Mouse (Mus musculus) kidney, postnatal 0 days (tissue): ENCODE results near the gene Lcn3. TPM values are rescaled to one million over a fixed set of nuclear protein-coding genes. Genes with fewer than 3 reads are reported as not detected.

Source experiments
- ATAC-seq: fragments of 200-750 bp; cut with Nextera tagmentation; replicated peaks from 2 replicates; pipeline ENCODE4 v1.8.0; 2017; ENCODE audit warnings: low read depth, moderate number of reproducible peaks, moderate TSS enrichment, moderate library complexity; ENCODE audit not compliant: low FRiP score
- DNase-seq: peaks from one replicate; pipeline ENCODE4 v3.0.0-alpha.2; 2016; ENCODE audit warnings: low spot score
- H3K27ac ChIP-seq: fragments of 300-500 bp; sonication (generic); 2 replicates; pipeline ENCODE4 v1.5.1; 2014; ENCODE audit warnings: mild to moderate bottlenecking
- H3K27me3 ChIP-seq: fragments of 300-500 bp; sonication (generic); 2 replicates; pipeline ENCODE4 v1.6.1; 2014; ENCODE audit warnings: low read length, mixed read lengths; ENCODE audit not compliant: insufficient read depth
- H3K36me3 ChIP-seq: fragments of 300-500 bp; sonication (generic); 2 replicates; pipeline ENCODE4 v1.6.1; 2014; ENCODE audit warnings: low read length, mixed read lengths; ENCODE audit not compliant: insufficient read depth
- H3K4me1 ChIP-seq: fragments of 300-500 bp; sonication (generic); replicated peaks from 2 replicates; pipeline ENCODE4 v1.6.1; 2014; ENCODE audit warnings: antibody characterized with exemption, low read length, mixed read lengths; ENCODE audit not compliant: insufficient read depth
- H3K4me2 ChIP-seq: fragments of 300-500 bp; sonication (generic); 2 replicates; pipeline ENCODE4 v1.6.1; 2014; ENCODE audit warnings: mild to moderate bottlenecking, low read length, moderate library complexity, mixed read lengths
- H3K4me3 ChIP-seq: fragments of 300-500 bp; sonication (generic); replicated peaks from 2 replicates; pipeline ENCODE4 v1.5.1; 2014; ENCODE audit warnings: low read depth, low read length
- H3K9ac ChIP-seq: fragments of 300-500 bp; sonication (generic); 2 replicates; pipeline ENCODE4 v1.6.1; 2014; ENCODE audit warnings: low read depth, low read length
- H3K9me3 ChIP-seq: fragments of 300-500 bp; sonication (generic); replicated peaks from 2 replicates; pipeline ENCODE4 v1.6.1; 2016; ENCODE audit warnings: low read length, inconsistent platforms, mixed read lengths
- CTCF ChIP-seq: IDR thresholded peaks from 2 replicates; pipeline ENCODE4 v1.5.1; 2016; ENCODE audit warnings: antibody characterized with exemption, low read depth, mild to moderate bottlenecking, moderate library complexity
- WGBS: fragments of 180-500 bp; shearing (Covaris S2); extraction: QIAGEN DNeasy Blood & Tissue Kit; methylation state at CpG from one replicate; pipeline ENCODE4 v1.1.7; 2014; 5-methylcytosine and 5-hydroxymethylcytosine counted together
- polyA plus RNA-seq: library from polyadenylated mRNA; unstranded; fragments of >200 nt; fragmentation: Nextera tagmentation; extraction: Ambion mirVana; gene quantifications from 2 replicates; pipeline ENCODE4 v1.2.1, GENCODE M21; 2015

Gene Lcn3
- polyA plus RNA-seq, 1 experiment from 2014 or later = not detected

DNA sequence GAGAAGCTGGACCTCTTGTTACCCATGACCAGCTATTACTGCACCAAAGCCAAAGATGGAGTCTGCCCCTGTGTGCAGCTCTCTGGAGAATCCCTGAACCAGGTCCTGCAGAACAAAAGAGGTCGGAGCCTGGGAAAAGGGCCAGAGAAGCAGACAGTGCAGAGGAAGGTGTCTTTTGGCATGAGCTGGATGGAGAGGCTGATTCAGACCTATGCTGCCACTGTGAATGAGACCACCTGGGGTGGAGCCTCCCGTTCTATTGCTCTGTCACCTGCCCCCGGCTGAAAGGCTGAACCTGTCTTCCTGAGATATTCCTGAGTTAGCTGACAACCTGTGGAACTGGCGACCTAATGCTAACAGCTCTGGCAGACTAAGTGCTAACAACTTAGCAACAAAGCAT, 15.6 kb downstream of the Lcn3 start:
- Histone ChIP-seq H3K4me1 (no peaks in the 10 kb centered on the region), H3K27me3 (no peaks in the 10 kb centered on the region), H3K27ac (no peak overlapping the region), H3K4me2 (no peak overlapping the region), H3K9me3 (no peaks in the 10 kb centered on the region), H3K9ac (no peak overlapping the region), H3K4me3 (no peak overlapping the region), H3K36me3 (no peaks in the 10 kb centered on the region)
- DNase-seq (no peak), ATAC-seq (no peak)
- 38% methylated on average over 4 of the region's 4 CpGs for WGBS
- no peak for TF ChIP-seq CTCF

DNA sequence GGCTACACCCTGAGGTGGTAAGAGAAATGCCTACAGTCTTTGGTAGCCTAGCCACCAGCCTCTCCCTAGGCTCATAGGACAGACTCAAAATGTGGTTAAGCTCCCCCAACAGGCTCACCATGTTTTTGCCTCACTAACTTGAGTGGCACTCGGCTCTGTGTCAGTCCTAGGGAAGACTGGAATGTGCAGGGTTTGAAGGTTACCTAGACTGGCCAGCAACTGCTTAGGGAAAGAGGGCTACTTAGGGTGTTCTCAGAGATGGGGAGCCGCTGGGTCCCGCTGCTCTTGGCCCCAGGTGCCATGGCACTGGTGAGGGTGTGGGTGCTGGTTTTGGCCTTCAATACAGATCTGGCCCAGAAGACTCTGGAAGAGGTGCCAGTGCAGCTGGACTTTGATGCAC, 16.6 kb downstream of the Lcn3 start, which contains the start of gene Gm13539:
Gene Gm13539 (plus strand): TSS at position 301 of the 400 bp plus-strand sequence.
- TF ChIP-seq CTCF = no peak

DNA sequence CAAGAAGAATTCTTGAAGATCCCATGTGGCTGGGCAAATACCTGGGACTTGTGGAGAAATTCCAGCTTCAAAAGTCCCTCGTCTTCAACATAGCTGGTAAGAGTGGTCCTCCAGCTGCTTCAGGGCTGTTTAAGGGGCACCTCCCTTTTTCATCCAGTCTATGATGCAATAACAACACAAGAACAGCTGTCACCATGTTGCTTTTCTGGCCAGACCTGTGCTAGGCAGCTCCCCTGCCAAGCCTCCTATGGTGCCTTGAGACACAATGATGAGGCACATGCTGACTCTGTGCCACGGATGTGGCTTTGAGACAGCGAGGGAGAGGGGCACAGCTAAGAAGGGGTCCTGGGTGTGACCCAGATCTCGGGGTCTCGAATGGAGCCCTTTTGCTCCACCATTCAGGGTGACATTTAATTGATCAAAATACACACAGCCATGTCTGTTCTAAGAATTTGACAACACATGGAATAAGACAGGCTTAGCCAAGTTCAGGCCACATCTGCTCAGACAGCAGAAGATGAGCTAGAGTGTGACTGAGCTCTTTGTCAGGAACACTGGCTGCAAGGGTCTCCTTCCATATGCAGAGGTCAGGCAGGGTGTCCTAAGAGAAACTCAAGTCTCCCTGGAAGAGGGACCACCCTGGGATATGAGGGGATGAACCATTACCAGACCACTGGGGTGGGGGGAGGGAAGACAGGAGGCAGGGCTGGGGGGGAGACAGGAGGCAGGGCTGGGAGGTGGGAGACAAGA, 20.4 kb downstream of the Lcn3 start:
- Histone ChIP-seq H3K27ac (no peak overlapping the region), H3K4me3 (no peak overlapping the region), H3K9ac (no peak overlapping the region), H3K4me2 (no peak overlapping the region), H3K27me3 (no peaks in the 10 kb centered on the region), H3K9me3 (no peaks in the 10 kb centered on the region), H3K36me3 (no peaks in the 10 kb centered on the region), H3K4me1 (no peaks in the 10 kb centered on the region)
- WGBS = 75% methylated on average over 5 of the region's 5 CpGs
- ATAC-seq (no peak), DNase-seq (no peak)
- no peak for TF ChIP-seq CTCF

More for the DNA sequence above, 16.6 kb downstream of the Lcn3 start, which contains the start of gene Gm13539:
- Histone ChIP-seq H3K27me3 (no peaks in the 10 kb centered on the region), H3K4me3 (no peak within 1 kb of the TSS), H3K4me1 (no peaks in the 10 kb centered on the region), H3K9ac (no peak within 1 kb of the TSS), H3K36me3 (no peaks in the 10 kb centered on the region), H3K9me3 (no peaks in the 10 kb centered on the region), H3K27ac (no peak within 1 kb of the TSS), H3K4me2 (no peak within 1 kb of the TSS)
- DNase-seq = no peak
- ATAC-seq = no peak
- WGBS = 91% methylated on average over 3 of the region's 3 CpGs

GRCm38 (mm10) chr2:25789092-25789491, 23.7 kb downstream of the Lcn3 start:
- no peaks in the 10 kb centered on the region for H3K27me3 ChIP-seq
- no peaks in the 10 kb centered on the region for H3K36me3 ChIP-seq
- TF ChIP-seq CTCF = no peak
- ATAC-seq = no peak
- 87% methylated on average over 3 of the region's 3 CpGs for WGBS
- no peak overlapping the region for H3K27ac ChIP-seq
- H3K4me3 ChIP-seq = no peak overlapping the region
- H3K9ac ChIP-seq = no peak overlapping the region
- H3K4me2 ChIP-seq = no peak overlapping the region
- H3K4me1 ChIP-seq = no peaks in the 10 kb centered on the region
- no peaks in the 10 kb centered on the region for H3K9me3 ChIP-seq
- no peak for DNase-seq

- Histone ChIP-seq H3K9me3 (no peaks in the 10 kb centered on the region), H3K4me1 (no peaks in the 10 kb centered on the region), H3K9ac (no peak overlapping the region), H3K4me2 (no peak overlapping the region), H3K27me3 (no peaks in the 10 kb centered on the region), H3K36me3 (no peaks in the 10 kb centered on the region), H3K27ac (no peak overlapping the region), H3K4me3 (no peak overlapping the region)
- ATAC-seq (no peak), DNase-seq (no peak)
- no peak for TF ChIP-seq CTCF
- 33% methylated on average over 2 of the region's 2 CpGs for WGBS
Measured at GRCm38 (mm10) chr2:25797635-25798034, 32.3 kb downstream of the Lcn3 start.

DNA sequence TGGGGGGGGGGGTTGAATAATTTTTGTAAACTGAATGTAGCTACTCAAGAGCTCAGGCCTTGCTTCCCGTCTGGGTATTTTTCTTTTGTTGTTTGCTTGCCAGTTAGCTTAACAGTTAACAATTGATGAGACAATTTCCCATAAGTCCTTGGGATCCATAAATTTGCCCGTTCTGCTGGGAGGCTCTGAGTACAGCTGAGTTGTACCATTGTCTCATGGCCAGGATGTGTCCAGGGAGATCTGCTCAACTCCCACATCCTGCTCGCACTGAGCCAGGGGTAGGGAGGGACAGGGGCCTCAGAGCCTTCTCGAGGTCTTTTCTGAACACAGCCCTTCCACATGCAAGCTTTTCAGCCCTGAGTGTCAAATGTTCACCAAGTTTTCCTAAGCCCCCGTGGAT, 32.7 kb downstream of the Lcn3 start:
- H3K27me3 ChIP-seq = no peaks in the 10 kb centered on the region
- no peak overlapping the region for H3K9ac ChIP-seq
- WGBS = 24% methylated on average over 5 of the region's 5 CpGs
- no peaks in the 10 kb centered on the region for H3K4me1 ChIP-seq
- no peak overlapping the region for H3K4me3 ChIP-seq
- H3K4me2 ChIP-seq = no peak overlapping the region
- no peaks in the 10 kb centered on the region for H3K36me3 ChIP-seq
- TF ChIP-seq CTCF = no peak
- no peak overlapping the region for H3K27ac ChIP-seq
- ATAC-seq (no peak), DNase-seq (no peak)
- H3K9me3 ChIP-seq = no peaks in the 10 kb centered on the region

DNA sequence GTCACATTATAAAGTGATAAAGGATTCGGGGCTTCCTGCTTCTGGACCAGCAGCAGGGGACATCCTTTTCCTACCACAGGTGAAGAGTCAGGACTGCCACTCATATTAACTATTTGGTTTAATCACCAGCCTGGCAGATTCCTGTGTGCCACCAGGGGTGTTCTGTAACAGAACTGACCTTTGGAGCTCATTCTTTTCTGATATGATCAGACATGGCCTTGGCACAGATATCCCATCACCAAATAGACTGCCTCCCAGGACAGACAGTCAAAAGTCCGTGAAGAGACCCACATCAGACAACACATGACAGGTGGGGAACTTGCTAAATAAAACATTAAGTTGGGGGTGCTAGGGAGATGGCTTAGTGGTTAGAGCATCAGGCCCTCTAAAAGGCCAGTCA, 46.3 kb downstream of the Lcn3 start:
- ATAC-seq = no peak
- Histone ChIP-seq H3K27me3 (no peaks in the 10 kb centered on the region), H3K9ac (no peak overlapping the region), H3K36me3 (no peaks in the 10 kb centered on the region), H3K9me3 (no peaks in the 10 kb centered on the region), H3K4me2 (no peak overlapping the region), H3K4me3 (no peak overlapping the region), H3K27ac (no peak overlapping the region), H3K4me1 (no peaks in the 10 kb centered on the region)
- no peak for DNase-seq
- TF ChIP-seq CTCF = no peak
- 70% methylated on average over 2 of the region's 2 CpGs for WGBS
